Mouse (Mus musculus) lung, embryonic 15.5 days (tissue): ENCODE measurements at regions not wholly inside any gene's neighbourhood (a gene's known extent, or its start where the extent isn't known, plus 50 kb on each side); places are given as distances from the start of the nearest gene placed in this dataset.

Experiments
- ATAC-seq: fragments of 200-750 bp; cut with Nextera tagmentation; 2 replicates; pipeline ENCODE4 v1.8.0; 2017; ENCODE audit warnings: moderate number of reproducible peaks, borderline replicate concordance; ENCODE audit not compliant: low FRiP score, low TSS enrichment; ENCODE audit errors: extremely low read depth
- H3K27ac ChIP-seq: fragments of 300-500 bp; sonication (generic); 2 replicates; pipeline ENCODE4 v1.5.1; 2015; ENCODE audit warnings: moderate library complexity, mild to moderate bottlenecking, inconsistent platforms
- H3K27me3 ChIP-seq: fragments of 300-500 bp; sonication (generic); 2 replicates; pipeline ENCODE4 v1.6.1; 2015; ENCODE audit warnings: inconsistent platforms
- H3K36me3 ChIP-seq: fragments of 300-500 bp; sonication (generic); 2 replicates; pipeline ENCODE4 v1.6.1; 2015; ENCODE audit warnings: inconsistent platforms
- H3K4me1 ChIP-seq: fragments of 300-500 bp; sonication (generic); 2 replicates; pipeline ENCODE4 v1.6.1; 2015; ENCODE audit warnings: inconsistent platforms
- H3K4me2 ChIP-seq: fragments of 300-500 bp; sonication (generic); 2 replicates; pipeline ENCODE4 v1.6.1; 2015; ENCODE audit warnings: inconsistent platforms, mild to moderate bottlenecking, moderate library complexity
- H3K4me3 ChIP-seq: fragments of 300-500 bp; sonication (generic); 2 replicates; pipeline ENCODE4 v1.5.1; 2015; ENCODE audit warnings: mild to moderate bottlenecking, inconsistent platforms
- H3K9ac ChIP-seq: fragments of 300-500 bp; sonication (generic); 2 replicates; pipeline ENCODE4 v1.6.1; 2015; ENCODE audit warnings: inconsistent platforms
- H3K9me3 ChIP-seq: fragments of 300-500 bp; sonication (generic); 2 replicates; pipeline ENCODE4 v1.6.1; 2016; ENCODE audit warnings: inconsistent platforms
- WGBS: fragments of 180-500 bp; shearing (Covaris S2); methylation state at CpG from one replicate; pipeline ENCODE4 v1.1.7; 2015; 5-methylcytosine and 5-hydroxymethylcytosine counted together

DNA sequence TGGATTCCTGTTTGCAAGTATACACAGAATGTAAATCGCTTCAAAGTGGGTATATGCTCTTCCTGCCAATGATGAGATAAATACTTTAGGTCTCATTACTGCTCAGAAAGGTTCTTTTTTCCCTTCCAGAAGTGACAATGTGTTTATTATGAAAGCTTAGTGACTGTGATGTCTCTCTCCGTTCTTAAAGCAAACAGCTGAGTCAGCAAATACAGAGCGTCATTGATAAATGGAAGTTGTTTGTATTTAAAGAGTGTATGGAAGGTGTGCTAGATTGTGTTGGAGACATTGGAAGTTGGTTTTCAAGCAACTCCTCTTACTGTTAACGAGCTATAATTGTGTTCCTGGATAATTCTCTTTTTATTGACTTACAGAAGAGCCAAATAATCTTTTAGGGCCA is 408.0 kb downstream of the Prr30 start:
- Histone ChIP-seq H3K4me2 (no peak overlapping the region), H3K4me3 (no peak overlapping the region), H3K4me1 (no peaks in the 10 kb centered on the region), H3K36me3 (no peaks in the 10 kb centered on the region), H3K27me3 (no peaks in the 10 kb centered on the region), H3K9me3 (no peaks in the 10 kb centered on the region), H3K9ac (no peak overlapping the region), H3K27ac (no peak overlapping the region)
- whole genome bisulfite sequencing, result 49% methylated on average over 4 of the region's 4 CpGs
- ATAC-seq, result no peak

DNA sequence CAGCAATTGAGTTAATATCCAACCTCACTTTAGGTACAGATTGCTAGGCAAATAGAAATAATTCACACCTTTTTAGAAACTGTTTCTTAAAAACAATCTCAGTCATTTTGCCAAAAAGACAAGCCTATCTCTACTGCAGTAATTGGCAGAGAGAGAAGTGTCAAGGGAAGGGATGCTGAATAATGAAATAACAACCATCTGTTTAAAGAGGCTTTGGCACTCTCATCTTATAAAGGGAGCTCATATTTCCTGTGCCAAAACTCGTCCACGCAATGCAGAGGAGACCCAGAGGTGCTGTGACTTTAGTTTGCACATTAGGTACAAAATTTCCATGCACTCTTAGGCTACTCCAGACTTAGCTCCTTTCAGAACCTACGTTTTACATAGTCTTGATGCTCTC is 418.2 kb downstream of the Prr30 start:
- Histone ChIP-seq H3K9me3 (no peaks in the 10 kb centered on the region), H3K36me3 (no peaks in the 10 kb centered on the region), H3K4me2 (no peak overlapping the region), H3K27me3 (no peaks in the 10 kb centered on the region), H3K27ac (no peak overlapping the region), H3K4me3 (no peak overlapping the region), H3K4me1 (no peaks in the 10 kb centered on the region), H3K9ac (no peak overlapping the region)
- WGBS, result 62% methylated on average over 3 of the region's 3 CpGs
- no peak for ATAC-seq

DNA sequence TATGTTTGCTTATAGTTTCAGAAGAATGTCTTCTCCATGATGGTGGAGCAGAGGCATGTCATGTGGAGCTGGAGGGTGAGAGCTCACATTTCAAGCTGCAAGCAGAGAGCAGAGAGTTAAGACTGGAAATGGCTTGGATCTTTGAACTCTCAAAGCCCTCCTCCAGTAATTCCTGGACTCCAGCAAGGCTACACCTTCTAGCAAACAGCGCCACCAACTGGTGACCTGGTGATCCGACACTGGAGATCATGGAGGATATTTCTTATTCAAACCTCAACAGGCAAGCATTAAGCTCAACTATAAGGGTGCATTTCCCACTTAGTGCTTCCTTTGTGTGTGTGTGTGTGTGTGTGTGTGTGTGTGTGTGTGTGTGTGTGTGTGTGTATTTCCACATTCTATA is 446.2 kb downstream of the Prr30 start:
- WGBS, result 44% methylated on average over 2 of the region's 2 CpGs
- no peaks in the 10 kb centered on the region for H3K36me3 ChIP-seq
- no peak for ATAC-seq
- H3K4me3 ChIP-seq, result no peak overlapping the region
- peaks cover 11% of the 10 kb centered on the region; the same call in 1 of the 2 replicates for H3K4me1 ChIP-seq
- H3K27me3 ChIP-seq, result no peaks in the 10 kb centered on the region
- H3K27ac ChIP-seq, result no peak overlapping the region
- no peak overlapping the region for H3K4me2 ChIP-seq
- H3K9ac ChIP-seq, result no peak overlapping the region
- H3K9me3 ChIP-seq, result no peaks in the 10 kb centered on the region

DNA sequence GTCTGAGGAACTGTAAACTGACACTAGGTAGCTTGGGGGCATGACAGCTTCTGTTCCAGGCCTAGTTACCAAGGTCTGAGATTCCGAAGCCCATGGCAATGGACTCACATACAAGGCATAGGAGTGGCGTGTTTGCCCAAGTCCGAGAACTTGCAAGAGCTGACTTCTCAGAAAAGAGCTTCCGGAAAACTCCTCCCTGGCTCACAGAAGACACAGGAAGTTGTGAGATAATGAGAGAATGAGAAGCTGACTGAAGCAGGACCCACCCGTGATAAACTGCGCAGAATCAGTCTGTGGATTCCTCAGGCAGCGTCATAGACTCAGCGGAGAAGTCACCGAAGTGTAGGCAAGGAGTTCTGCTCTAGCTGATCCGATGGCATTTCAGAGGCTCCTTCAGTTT is 447.4 kb downstream of the Prr30 start:
- 84% methylated on average over 10 of the region's 10 CpGs for WGBS
- Histone ChIP-seq H3K4me1 (peaks cover 11% of the 10 kb centered on the region; the same call in 1 of the 2 replicates), H3K36me3 (no peaks in the 10 kb centered on the region), H3K4me2 (no peak overlapping the region), H3K4me3 (no peak overlapping the region), H3K27me3 (no peaks in the 10 kb centered on the region), H3K27ac (no peak overlapping the region), H3K9me3 (no peaks in the 10 kb centered on the region), H3K9ac (no peak overlapping the region)
- no peak for ATAC-seq

DNA sequence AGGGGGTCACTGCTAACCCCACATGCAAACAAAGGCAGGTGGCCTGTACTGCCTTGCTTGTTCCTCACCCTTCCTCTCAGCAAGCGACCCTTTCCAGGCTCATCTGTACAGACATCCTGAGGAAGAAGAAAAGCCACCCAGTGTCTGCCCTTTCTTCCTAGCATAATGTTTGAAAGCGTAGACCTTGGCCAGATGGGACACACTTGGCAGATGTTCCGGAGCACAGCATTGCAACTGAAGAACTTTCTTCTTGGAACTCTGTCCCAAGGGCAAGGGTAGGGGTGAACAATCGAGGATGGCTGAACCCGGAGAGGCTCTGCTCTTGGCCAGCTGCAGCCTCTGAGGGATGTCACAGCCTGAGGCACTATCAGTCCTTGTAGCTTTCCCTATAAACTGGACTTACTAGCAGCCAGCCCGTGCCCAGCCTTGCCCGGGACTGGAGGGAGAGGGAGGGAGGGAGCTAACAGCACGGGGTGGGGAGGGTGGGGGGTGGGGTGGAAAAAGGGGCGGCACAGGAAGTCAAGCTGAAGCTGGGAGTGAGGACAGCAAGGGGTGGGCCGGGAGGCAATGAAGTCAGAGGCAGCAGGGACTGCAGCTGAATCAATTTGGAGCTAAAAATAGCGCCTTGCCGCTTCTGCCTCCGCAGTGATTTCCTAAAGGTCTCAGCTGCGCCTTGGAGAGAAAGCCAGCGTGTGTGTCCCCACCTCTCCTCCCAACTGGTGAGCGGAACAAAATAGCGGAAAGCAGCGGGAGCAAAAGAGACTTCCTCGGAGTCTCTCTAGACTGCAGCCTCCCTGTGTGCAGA is 450.2 kb downstream of the Prr30 start:
- no peaks in the 10 kb centered on the region for H3K27me3 ChIP-seq
- H3K9ac ChIP-seq, result peak overlapping the region; percentile 21; the same call in 1 of the 2 replicates
- no peaks in the 10 kb centered on the region for H3K9me3 ChIP-seq
- ATAC-seq, result peak; percentile 99
- H3K4me3 ChIP-seq, result peak overlapping the region; percentile 40
- WGBS, result 7% methylated on average over 19 of the region's 19 CpGs
- peak overlapping the region; percentile 66 for H3K4me2 ChIP-seq
- no peaks in the 10 kb centered on the region for H3K36me3 ChIP-seq
- peaks cover 11% of the 10 kb centered on the region; the same call in 1 of the 2 replicates for H3K4me1 ChIP-seq
- H3K27ac ChIP-seq, result peak overlapping the region; percentile 83

DNA sequence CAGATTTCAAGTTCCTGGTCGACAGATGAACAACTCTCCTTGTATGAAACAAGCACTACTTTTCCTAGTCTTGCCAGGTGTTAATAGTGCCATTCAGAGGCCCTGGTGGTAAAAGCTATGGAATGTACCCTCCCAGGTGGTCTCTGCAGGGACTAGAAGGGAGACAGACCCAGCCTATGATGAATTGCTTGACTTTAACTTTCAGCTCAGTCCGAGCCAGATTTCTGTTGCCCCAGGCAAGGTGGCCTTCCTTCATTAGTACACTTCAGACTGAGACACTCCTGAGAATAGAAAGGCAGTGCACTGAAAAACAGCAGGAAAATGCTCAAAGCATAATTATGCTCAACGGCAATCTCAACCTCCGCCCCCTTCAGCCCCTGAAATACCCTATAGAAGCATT is 450.8 kb upstream of the Klf12 start:
- H3K4me3 ChIP-seq, result no peak overlapping the region
- no peak overlapping the region for H3K4me2 ChIP-seq
- 69% methylated on average over 4 of the region's 4 CpGs for WGBS
- H3K4me1 ChIP-seq, result no peaks in the 10 kb centered on the region
- H3K9me3 ChIP-seq, result no peaks in the 10 kb centered on the region
- no peak overlapping the region for H3K9ac ChIP-seq
- no peaks in the 10 kb centered on the region for H3K27me3 ChIP-seq
- ATAC-seq, result no peak
- H3K27ac ChIP-seq, result no peak overlapping the region
- no peaks in the 10 kb centered on the region for H3K36me3 ChIP-seq

DNA sequence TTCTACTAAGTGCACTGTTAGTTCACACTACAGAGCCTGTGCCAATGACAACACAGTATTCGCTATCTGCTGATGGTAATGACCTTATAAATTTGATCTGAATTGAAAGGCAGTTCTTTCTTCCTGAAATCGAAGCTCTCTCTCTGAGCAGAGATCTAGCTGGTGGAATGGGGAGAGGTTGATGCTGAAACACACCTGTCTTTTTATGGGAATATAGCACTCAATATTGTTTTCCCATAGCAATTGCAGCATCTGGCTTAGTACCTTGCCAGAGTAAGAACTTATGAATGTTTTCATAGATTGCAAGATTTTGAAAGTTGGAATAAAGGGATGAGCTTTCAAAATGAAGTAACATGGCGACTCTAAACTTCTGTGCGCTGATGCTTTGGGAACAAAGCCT is 444.0 kb upstream of the Klf12 start:
- Histone ChIP-seq H3K4me3 (no peak overlapping the region), H3K4me1 (no peaks in the 10 kb centered on the region), H3K9ac (no peak overlapping the region), H3K36me3 (no peaks in the 10 kb centered on the region), H3K27ac (no peak overlapping the region), H3K27me3 (no peaks in the 10 kb centered on the region), H3K9me3 (no peaks in the 10 kb centered on the region), H3K4me2 (no peak overlapping the region)
- ATAC-seq, result no peak
- 79% methylated on average over 4 of the region's 4 CpGs for WGBS

DNA sequence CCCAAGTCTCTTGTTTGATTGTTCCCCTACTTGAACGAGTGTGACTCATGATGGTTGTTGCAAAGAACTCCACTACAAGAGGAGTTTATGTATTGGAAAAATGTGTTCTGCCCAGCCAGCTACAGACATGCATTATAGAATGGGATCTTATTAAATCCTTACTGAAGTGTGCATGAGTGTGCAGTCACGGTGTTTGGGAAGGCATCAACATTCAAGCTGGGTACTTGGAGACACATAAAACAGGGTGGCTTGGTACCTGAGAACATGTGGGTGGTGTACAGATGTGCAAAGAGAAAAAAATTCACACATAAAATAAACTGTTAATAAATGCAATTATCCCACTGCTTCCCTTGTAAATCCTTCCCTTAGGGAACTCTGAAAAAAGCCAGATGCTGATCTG is 443.2 kb upstream of the Klf12 start:
- no peak overlapping the region for H3K27ac ChIP-seq
- no peaks in the 10 kb centered on the region for H3K9me3 ChIP-seq
- H3K4me2 ChIP-seq, result no peak overlapping the region
- ATAC-seq, result no peak
- no peak overlapping the region for H3K9ac ChIP-seq
- no peaks in the 10 kb centered on the region for H3K4me1 ChIP-seq
- 67% methylated on average over 2 of the region's 2 CpGs for WGBS
- no peaks in the 10 kb centered on the region for H3K36me3 ChIP-seq
- H3K4me3 ChIP-seq, result no peak overlapping the region
- H3K27me3 ChIP-seq, result no peaks in the 10 kb centered on the region

DNA sequence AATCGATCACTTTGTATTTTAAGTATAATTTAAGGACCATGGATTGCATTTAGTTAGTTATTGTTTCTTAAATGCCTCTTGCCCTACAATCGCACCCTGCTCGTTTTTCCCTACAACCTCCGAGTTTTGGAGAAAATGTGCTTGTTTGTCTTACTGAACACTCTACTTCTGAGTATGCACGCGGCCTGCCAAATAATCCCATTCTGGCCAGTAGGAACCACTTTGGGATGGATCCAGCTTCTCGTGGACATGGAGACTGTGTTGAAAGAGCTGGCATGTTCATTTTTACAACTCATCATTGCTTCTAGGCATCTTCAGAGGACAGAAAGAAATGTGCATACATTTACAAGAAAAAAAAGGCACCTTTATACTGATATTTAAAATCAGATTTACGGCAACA is 440.5 kb upstream of the Klf12 start:
- H3K36me3 ChIP-seq, result no peaks in the 10 kb centered on the region
- H3K9me3 ChIP-seq, result no peaks in the 10 kb centered on the region
- 61% methylated on average over 8 of the region's 8 CpGs for WGBS
- H3K4me1 ChIP-seq, result no peaks in the 10 kb centered on the region
- no peak overlapping the region for H3K27ac ChIP-seq
- no peak overlapping the region for H3K4me3 ChIP-seq
- no peak overlapping the region for H3K9ac ChIP-seq
- H3K27me3 ChIP-seq, result no peaks in the 10 kb centered on the region
- no peak for ATAC-seq
- H3K4me2 ChIP-seq, result no peak overlapping the region

DNA sequence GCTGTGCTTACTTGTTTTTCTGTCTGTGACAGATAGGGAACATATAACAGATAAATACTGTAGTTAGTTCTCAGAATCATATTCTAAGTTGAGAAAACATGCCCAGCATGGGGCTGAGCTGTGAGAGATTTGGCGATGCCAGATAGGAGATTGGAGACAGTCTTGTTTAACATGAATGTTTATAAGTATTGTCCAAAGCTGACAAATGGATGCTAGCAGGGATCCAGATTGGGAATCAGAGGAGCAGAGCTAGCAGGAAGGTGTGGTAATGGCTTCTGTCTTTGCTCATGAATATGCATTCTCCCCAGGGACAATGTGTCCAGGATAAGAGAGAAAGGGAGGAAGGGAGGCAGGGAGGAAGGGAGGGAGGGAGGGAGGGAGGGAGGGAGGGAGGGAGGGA is 436.2 kb upstream of the Klf12 start:
- 30% methylated on average over 1 of the region's 1 CpGs for WGBS
- no peak overlapping the region for H3K27ac ChIP-seq
- no peak overlapping the region for H3K4me2 ChIP-seq
- H3K4me1 ChIP-seq, result no peaks in the 10 kb centered on the region
- no peak overlapping the region for H3K9ac ChIP-seq
- no peaks in the 10 kb centered on the region for H3K27me3 ChIP-seq
- no peak for ATAC-seq
- no peaks in the 10 kb centered on the region for H3K36me3 ChIP-seq
- no peaks in the 10 kb centered on the region for H3K9me3 ChIP-seq
- H3K4me3 ChIP-seq, result no peak overlapping the region

DNA sequence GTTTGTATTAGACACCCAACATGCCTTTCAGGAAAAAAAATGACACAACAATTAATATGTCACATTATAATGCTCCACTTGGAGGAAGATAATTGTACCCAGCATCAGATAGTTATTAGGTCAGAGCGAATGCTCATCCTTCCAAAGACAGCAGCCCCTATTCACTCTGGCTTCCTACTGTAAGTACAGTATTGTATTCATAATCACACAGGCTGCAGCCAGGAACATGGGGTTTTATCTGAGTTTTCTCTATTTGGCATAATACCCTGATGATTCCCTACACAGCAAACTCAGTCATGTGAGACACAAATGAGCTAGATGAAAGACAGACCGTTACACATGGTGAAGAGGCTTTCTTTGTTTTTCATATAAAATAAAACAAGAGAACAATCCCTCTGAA is 430.5 kb upstream of the Klf12 start:
- 86% methylated on average over 2 of the region's 2 CpGs for WGBS

DNA sequence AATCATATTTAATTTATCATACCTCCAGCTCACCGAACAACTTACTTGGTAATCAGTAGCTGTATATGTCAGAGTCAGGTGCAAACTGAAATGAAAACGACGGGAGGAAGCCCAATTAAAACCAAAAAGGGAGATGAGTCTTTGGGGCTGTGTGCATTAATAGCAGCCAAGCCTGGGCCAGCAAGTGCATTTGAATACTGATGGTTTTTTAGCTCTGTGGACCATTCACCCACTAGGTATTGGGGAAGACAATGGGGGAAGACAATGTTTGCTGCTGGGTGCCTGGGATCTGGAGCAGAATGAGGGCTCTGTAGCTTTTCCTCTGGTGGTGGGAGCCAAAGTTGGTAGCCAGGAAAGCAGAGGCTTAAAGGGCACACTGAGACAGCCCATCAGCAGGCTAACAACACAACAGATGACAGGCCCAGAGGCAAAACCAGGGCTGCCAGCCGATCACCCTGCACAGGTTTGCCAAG is 429.6 kb upstream of the Klf12 start:
- no peak overlapping the region for H3K27ac ChIP-seq
- no peak overlapping the region for H3K4me2 ChIP-seq
- ATAC-seq, result no peak
- no peak overlapping the region for H3K4me3 ChIP-seq
- no peaks in the 10 kb centered on the region for H3K36me3 ChIP-seq
- no peaks in the 10 kb centered on the region for H3K9me3 ChIP-seq
- WGBS, result 84% methylated on average over 4 of the region's 4 CpGs
- H3K9ac ChIP-seq, result no peak overlapping the region
- no peaks in the 10 kb centered on the region for H3K27me3 ChIP-seq
- H3K4me1 ChIP-seq, result no peaks in the 10 kb centered on the region

More for the DNA sequence above, 430.5 kb upstream of the Klf12 start:
- no peak overlapping the region for H3K27ac ChIP-seq
- H3K4me2 ChIP-seq, result no peak overlapping the region
- no peak for ATAC-seq
- H3K4me3 ChIP-seq, result no peak overlapping the region
- no peaks in the 10 kb centered on the region for H3K27me3 ChIP-seq
- H3K9ac ChIP-seq, result no peak overlapping the region
- H3K36me3 ChIP-seq, result no peaks in the 10 kb centered on the region
- no peaks in the 10 kb centered on the region for H3K4me1 ChIP-seq
- H3K9me3 ChIP-seq, result no peaks in the 10 kb centered on the region
